Mouse (Mus musculus): ENCODE results near the gene Plxdc1.
A peak's percentile ranks its signal among the peaks of the same experiment; 100 is the strongest.

Plxdc1 gene

GRCm38 (mm10) chr11:97987551-97988526 is 1.6 kb upstream of the Plxdc1 start:
- DNase-seq (ENCODE audit: low spot score) = peak; percentile 87

GRCm38 (mm10) chr11:97986738-97987465 is 658 bp upstream of the Plxdc1 start:
- no peak for DNase-seq (ENCODE audit: low spot score)

GRCm38 (mm10) chr11:97983983-97984382 is 2.3 kb downstream of the Plxdc1 start:
- DNase-seq (ENCODE audit: low spot score) = no peak

GRCm38 (mm10) chr11:97983506-97983905 is 2.7 kb downstream of the Plxdc1 start:
- no peak for DNase-seq (ENCODE audit: low spot score)

GRCm38 (mm10) chr11:97982721-97983120 is 3.5 kb downstream of the Plxdc1 start:
- no peak for DNase-seq (ENCODE audit: low spot score)

- no peak for DNase-seq (ENCODE audit: low spot score)
Observed at GRCm38 (mm10) chr11:97980531-97980966, 5.7 kb downstream of the Plxdc1 start.

- DNase-seq (ENCODE audit: low spot score) = no peak
Observed at GRCm38 (mm10) chr11:97979824-97980495, 6.3 kb downstream of the Plxdc1 start.

- no peak for DNase-seq (ENCODE audit: low spot score)
Observed at GRCm38 (mm10) chr11:97978392-97978791, 7.9 kb downstream of the Plxdc1 start.

- DNase-seq (ENCODE audit: low spot score) = no peak
Observed at GRCm38 (mm10) chr11:97977797-97978196, 8.4 kb downstream of the Plxdc1 start.

GRCm38 (mm10) chr11:97974746-97975145 is 11.5 kb downstream of the Plxdc1 start:
- DNase-seq (ENCODE audit: low spot score) = no peak

- DNase-seq (ENCODE audit: low spot score) = no peak
Observed at GRCm38 (mm10) chr11:97974141-97974540, 12.1 kb downstream of the Plxdc1 start.

- no peak for DNase-seq (ENCODE audit: low spot score)
Observed at GRCm38 (mm10) chr11:97972434-97972833, 13.8 kb downstream of the Plxdc1 start.

GRCm38 (mm10) chr11:97971232-97971631 is 15.0 kb downstream of the Plxdc1 start:
- DNase-seq (ENCODE audit: low spot score) = peak; percentile 41

- no peak for DNase-seq (ENCODE audit: low spot score)
Observed at GRCm38 (mm10) chr11:97970771-97971170, 15.5 kb downstream of the Plxdc1 start.

GRCm38 (mm10) chr11:97968385-97968784 is 17.9 kb downstream of the Plxdc1 start:
- DNase-seq (ENCODE audit: low spot score) = no peak

- DNase-seq (ENCODE audit: low spot score) = no peak
Observed at GRCm38 (mm10) chr11:97967114-97967513, 19.1 kb downstream of the Plxdc1 start.

GRCm38 (mm10) chr11:97960907-97961306 is 25.3 kb downstream of the Plxdc1 start:
- DNase-seq (ENCODE audit: low spot score) = no peak

GRCm38 (mm10) chr11:97959300-97959680 is 27.0 kb downstream of the Plxdc1 start:
- DNase-seq (ENCODE audit: low spot score) = no peak

GRCm38 (mm10) chr11:97958641-97959299 is 27.5 kb downstream of the Plxdc1 start:
- DNase-seq (ENCODE audit: low spot score) = no peak

- DNase-seq (ENCODE audit: low spot score) = no peak
Observed at GRCm38 (mm10) chr11:97956905-97957560, 29.2 kb downstream of the Plxdc1 start.

- no peak for DNase-seq (ENCODE audit: low spot score)
Observed at GRCm38 (mm10) chr11:97955915-97956314, 30.3 kb downstream of the Plxdc1 start.
